Mouse (Mus musculus): ENCODE measurements around the gene Mpg.

Mpg gene

GRCm38 (mm10) chr11:32230220-32230619, 3.9 kb downstream of the Mpg start:
- DNase-seq (ENCODE audit: low spot score in 2 of 2) = peak; percentile 65 to 68

- peak; percentile 63 to 66 for DNase-seq (ENCODE audit: low spot score in 2 of 2)
Measured at GRCm38 (mm10) chr11:32231125-32231524, 4.8 kb downstream of the Mpg start.

DNA sequence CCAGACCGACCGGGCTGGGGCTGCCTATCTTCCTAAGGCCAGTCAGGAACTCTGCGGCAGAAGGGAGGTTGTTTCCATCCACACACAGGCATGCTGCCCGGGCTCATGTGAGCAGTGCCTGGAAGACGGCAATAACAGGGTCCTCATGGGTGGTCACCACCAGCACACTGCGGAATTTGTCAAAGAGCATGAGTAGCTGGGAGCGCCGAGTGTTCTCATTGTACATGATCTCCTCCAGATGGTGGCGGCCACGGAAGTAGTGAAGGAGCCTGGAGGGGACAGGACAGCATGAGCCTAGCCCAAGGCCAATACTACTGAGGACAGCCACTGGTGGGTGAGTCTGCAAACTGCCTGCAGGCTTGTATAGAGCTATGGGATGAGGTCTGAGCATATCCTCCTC, 6.5 kb downstream of the Mpg start:
- DNase-seq (ENCODE audit: low spot score in 2 of 2) = no peak

- DNase-seq (ENCODE audit: low spot score in 2 of 2) = no peak
Measured at GRCm38 (mm10) chr11:32233895-32234294, 7.6 kb downstream of the Mpg start.

- no peak for DNase-seq (ENCODE audit: low spot score in 2 of 2)
Measured at GRCm38 (mm10) chr11:32234816-32235485, 8.6 kb downstream of the Mpg start.

DNA sequence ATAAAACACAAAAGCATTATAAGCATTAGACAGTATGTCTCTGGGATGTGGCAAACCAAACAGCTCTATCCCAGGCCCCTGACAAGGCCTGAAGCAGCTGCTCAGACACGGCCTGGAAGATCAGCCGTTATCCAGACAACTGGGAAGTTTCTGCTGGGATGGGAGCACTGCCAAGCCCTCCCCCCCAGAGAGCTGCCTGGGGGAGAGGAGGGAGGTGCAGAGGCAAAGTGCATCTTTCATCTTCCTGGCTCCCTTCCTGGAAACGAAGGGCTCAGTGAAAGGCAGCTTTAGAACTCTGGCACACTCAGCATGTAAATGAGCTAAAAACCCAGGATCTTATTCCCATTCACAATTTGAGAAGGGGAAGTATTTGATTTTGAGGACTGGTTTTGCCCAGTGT, 9.3 kb downstream of the Mpg start:
- DNase-seq (ENCODE audit: low spot score in 2 of 2) = peak; percentile 59 to 69

DNA sequence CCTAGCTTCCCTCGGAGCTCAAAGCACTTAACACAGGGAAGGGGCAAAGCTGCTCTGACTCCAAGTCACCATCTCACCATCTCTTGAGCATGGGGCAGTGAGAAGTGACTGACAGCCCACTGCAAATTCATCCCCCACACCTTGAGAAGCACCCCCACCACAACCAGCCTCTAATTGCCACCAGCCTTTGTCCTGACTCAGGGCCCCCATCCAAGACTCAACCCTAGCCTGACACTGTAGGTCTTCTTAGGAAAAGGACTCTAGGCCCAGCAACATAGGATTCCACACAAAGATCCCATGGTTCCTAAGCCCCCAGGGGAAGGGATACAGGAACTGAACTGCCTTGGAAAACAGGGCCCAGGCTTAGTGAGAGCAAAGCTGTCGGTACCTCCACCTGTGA, 9.8 kb downstream of the Mpg start:
- no peak for DNase-seq (ENCODE audit: low spot score in 2 of 2)

DNA sequence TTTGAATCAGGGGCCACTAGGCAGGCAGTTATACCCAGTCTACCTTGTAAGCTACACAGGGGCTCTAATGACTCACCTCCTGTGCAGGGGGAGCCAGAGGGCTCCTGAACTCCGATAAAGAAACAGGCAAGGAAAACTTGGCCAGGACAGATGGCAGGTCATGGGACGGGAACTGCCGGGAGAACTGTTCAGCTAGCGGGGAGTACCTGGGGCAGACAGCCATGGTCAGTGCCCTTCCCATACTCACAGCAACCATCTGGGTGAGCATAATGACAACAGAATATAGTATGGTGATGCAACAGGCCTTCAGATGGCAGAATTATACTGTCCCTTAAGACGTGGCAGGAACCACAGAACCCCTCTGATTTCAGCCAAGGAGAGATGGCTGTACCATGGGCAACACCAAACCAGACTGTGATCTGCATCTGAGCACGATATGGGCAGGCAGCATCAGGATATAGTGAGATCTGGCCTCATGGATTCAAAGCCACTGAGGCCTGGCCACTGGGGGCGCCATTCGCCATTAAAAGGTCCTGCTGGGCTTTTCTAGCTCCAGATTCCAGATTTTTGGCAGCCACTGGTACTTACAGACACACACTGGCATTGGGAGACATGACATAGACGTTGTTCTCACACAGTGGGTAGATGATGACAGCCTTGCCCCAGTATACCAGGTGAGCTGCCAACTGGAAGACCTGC, 10.6 kb downstream of the Mpg start:
- DNase-seq (ENCODE audit: low spot score in 2 of 2) = peak in 1 of 2 experiments; percentile 65

DNA sequence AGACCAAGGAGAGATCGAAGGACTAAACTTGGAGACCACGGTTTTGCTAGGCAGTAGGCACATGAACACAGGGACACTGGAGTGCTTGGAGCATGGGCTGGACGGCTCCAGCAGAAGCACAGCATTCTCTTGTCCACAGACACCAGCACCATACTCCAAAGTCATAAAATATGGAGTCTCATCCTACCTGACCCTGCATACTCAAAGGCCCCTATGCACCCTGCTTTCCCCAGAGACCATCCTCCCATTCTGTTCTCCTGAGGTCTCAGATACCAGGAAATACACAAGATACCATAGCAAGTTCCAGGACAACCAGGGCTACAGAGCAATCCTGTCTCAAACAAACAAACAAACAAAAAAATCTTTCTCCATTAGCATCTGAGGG, 11.1 kb downstream of the Mpg start:
- DNase-seq (ENCODE audit: low spot score in 2 of 2) = no peak

GRCm38 (mm10) chr11:32238093-32238860, 12.0 kb downstream of the Mpg start:
- peak; percentile 80 to 86 for DNase-seq (ENCODE audit: low spot score in 2 of 2)

DNA sequence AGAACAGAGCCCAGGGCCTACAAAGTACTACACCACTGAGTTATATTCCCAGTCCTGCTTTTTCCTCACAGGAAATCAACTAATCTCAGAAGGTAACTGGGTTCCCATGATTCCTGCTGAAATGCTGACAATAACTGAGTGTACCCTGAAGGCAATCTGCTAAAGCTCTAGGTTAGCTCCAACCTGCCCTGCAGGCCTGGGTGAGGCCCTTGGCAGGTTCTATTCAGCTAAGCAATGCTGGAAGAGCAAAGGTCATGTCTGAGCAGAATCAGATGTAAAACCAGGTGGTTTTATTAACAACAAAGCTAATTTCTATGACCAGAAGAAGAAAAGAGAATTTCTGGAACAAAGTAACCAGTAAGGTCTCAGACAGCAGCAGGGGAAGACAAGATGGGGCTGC, 15.1 kb downstream of the Mpg start:
- DNase-seq (ENCODE audit: low spot score in 2 of 2) = no peak

- DNase-seq (ENCODE audit: low spot score in 2 of 2) = no peak
Measured at GRCm38 (mm10) chr11:32242209-32242608, 15.9 kb downstream of the Mpg start.

DNA sequence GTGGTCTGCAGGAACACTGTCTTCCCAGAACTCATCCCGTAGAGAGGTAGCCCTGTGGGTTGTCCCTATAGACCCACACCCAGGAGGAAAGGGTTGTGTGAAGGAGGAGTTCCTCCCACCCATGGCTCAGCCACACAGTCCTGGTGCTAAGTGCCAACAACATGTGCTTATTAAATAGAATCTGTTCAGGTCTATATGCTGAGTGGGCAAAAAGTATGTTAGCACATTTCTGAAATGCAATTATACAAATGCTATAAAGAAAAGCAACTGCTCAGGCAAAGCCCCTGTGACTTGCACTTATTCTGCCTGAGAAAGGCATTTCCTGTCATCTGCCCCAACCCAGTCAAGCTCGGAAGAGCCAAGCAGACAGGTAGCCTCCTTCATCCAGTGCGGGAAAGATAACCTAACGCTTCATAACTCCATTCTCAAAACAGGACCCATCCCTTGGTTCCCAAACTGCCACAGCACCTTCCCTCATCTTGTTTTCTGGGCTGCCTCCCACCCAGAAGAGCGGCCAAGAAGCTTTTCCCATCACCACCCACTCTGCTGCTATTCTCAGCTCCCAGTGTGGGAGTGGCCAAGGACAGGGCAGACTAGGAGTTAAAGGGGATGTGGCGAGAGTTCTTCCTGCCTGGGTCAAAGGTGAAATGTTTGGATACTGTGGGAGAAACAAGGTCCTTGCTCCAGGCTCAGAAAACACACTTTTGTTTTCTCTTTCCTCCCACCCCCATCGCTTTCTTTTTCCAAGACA, 17.1 kb downstream of the Mpg start:
- DNase-seq (ENCODE audit: low spot score in 2 of 2) = peak; percentile 56 to 59

DNA sequence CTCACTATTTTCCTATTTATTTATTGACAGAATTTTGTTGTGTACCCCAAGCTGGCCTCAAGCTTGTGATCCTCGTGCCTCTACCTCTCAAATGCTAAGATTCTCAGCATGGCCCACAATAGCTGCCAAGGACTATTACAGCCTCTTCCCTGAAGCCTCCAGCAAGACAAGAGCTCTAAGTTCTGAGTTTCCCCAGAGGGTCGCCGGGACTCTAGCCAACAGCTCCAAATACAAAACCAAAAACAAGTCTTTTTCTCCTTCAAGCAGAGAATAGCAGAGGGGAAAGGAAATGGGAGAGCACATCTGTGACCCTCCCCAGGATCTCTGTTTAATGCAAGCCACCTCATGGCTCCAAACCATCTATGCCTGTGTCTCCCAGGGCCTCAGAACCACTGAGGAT, 17.8 kb downstream of the Mpg start:
- no peak for DNase-seq (ENCODE audit: low spot score in 2 of 2)

DNA sequence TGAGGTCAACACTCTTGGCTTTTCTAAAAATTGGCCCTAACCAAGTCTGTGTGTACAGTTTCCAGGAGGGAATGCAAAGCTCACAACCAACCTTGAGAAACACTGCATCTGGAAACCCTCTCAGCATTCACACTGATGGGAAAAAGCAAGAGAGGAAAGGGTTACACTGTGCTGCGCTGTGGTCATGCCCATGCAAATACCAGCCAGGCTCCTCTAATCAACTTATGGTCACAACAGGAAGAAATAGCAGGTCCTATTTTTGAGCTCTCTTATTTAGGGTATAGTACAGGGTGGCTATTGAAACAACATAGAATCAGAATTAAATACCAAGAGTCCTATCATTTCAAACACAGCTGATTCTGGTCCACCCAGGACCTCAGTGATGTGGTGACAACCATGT, 18.3 kb downstream of the Mpg start:
- DNase-seq (ENCODE audit: low spot score in 2 of 2) = no peak

- DNase-seq (ENCODE audit: low spot score in 2 of 2) = no peak
Measured at GRCm38 (mm10) chr11:32245614-32246013, 19.3 kb downstream of the Mpg start.

DNA sequence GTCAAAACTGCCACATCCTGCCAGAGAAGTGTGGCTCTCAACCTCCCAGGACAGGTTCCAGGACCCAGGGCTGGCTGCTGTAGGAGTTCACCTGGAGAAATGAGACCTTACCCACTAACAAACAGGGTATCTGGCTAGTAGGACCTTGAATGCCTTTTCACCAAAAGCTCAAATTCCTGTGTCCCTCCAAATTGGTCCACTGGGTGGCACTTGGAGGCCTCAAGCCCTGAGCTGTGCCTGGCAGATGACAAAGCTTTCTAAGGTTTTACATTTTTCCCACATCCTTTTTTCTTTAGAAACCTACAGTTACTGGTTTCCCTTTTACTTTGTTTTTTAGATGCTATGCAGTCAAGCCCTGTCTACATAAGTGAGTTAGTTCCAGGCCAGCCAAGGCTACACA, 20.8 kb downstream of the Mpg start:
- no peak for DNase-seq (ENCODE audit: low spot score in 2 of 2)

DNA sequence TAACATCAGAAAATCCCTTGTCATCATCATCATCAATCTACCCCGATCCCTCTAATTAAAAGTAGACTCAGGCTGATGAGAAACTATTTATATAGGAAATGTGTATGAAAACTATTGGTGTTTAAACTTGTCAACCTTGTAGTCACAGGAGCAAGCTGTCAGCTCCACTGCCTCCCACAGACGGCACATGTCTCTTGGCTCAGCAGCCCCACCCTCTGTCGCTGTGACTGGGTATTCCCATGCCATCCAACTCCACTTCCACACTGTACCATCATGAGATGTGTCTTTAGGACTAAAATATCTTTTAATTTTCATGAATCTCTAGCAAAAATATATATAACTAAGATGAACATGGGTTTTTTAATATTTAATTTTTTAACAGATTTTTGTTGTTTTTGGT, 22.0 kb downstream of the Mpg start:
- DNase-seq (ENCODE audit: low spot score in 2 of 2) = no peak

- DNase-seq (ENCODE audit: low spot score in 2 of 2) = no peak
Measured at GRCm38 (mm10) chr11:32250880-32251763, 24.8 kb downstream of the Mpg start.

DNA sequence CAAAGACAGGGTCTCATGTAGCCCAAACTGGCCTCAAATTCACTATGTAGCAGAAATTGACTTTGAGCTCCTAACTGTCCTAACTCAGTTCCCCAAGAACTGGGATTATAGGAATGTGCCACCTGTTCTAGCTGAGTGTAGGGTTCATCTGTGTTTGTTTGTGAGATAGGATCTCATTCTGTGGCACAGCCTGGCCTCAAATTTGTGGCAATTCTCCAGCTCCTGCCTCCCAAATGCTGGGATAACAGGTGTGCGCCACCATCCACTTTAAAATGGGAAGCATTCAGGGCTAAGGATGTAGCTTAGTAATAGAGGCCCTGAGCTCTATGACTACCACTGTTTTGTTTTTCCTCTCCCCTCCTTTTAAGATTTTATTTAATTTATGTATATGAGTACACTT, 26.8 kb downstream of the Mpg start:
- no peak for DNase-seq (ENCODE audit: low spot score in 2 of 2)

DNA sequence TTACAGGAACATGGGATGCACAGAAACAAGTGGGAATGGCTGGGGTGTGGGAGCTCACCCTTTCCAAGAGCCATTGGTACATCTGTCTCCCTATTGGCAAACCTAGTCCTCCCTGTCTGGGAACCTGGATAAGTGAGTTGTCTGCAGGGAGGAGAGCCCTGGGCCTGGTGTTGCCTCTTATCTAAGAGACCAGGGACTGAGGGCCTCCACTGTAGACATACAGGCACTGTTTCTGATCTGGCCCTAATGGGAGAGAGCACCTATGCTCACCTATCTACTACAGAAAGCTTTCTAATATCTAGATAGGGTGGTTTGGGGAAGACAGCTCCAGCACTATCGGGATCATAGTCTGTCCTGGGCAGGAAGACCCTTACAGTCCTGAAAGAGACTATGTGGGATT, 29.8 kb downstream of the Mpg start:
- no peak for DNase-seq (ENCODE audit: low spot score in 2 of 2)

All from right cerebral cortex, adult 2 months (tissue).